Mouse (Mus musculus): Measurements from ENCODE around the gene Sprr2j-ps. TPM values are rescaled to one million over a fixed set of nuclear protein-coding genes. Genes with fewer than 3 reads are reported as not detected.

Gene Sprr2j-ps
- polyA plus RNA-seq (2015; fragmentation: Illumina TruSeq; extraction: RNeasy Lipid Tissue Mini Kit (QIAGEN cat#74804); ENCODE audit: insufficient read depth, low replicate concordance), result not detected

GRCm38 (mm10) chr3:92417782-92418181 lies at the start of gene Sprr2j-ps:
Sprr2j-ps (plus strand) TSS chr3:92418082.

GRCm38 (mm10) chr3:92385385-92385784 lies 32.5 kb upstream of the Sprr2j-ps start, which contains the start of gene Sprr2h:
Sprr2h (plus strand) TSS chr3:92385685.

GRCm38 (mm10) chr3:92407691-92408090 lies 10.2 kb upstream of the Sprr2j-ps start, which contains the start of gene Sprr2i:
Sprr2i (plus strand) TSS chr3:92407991.

GRCm38 (mm10) chr3:92429323-92429722 lies 11.4 kb downstream of the Sprr2j-ps start, which contains the start of gene Gm9774:
Gm9774 (minus strand) TSS chr3:92429423.

GRCm38 (mm10) chr3:92432282-92432681 lies 14.4 kb downstream of the Sprr2j-ps start, which contains the start of gene Sprr2k:
Sprr2k (plus strand) TSS chr3:92432582.

GRCm38 (mm10) chr3:92438689-92439088 lies 20.8 kb downstream of the Sprr2j-ps start, which contains the start of gene Sprr1b:
Sprr1b (minus strand) TSS chr3:92438789.

GRCm38 (mm10) chr3:92458620-92459019 lies 40.7 kb downstream of the Sprr2j-ps start, which contains the start of gene Sprr3:
Sprr3 (minus strand) TSS chr3:92458720.

Other genes with a start within 250 kb of the Sprr2j-ps start
- gene Sprr2a1, start 202.3 kb upstream of the Sprr2j-ps start, polyA plus RNA-seq (2015; fragmentation: Illumina TruSeq; extraction: RNeasy Lipid Tissue Mini Kit (QIAGEN cat#74804); ENCODE audit: insufficient read depth, low replicate concordance), result not detected
- gene Sprr2a2, start 202.2 kb upstream of the Sprr2j-ps start, polyA plus RNA-seq (2015; fragmentation: Illumina TruSeq; extraction: RNeasy Lipid Tissue Mini Kit (QIAGEN cat#74804); ENCODE audit: insufficient read depth, low replicate concordance), result not detected
- gene Sprr2a3, start 132.7 kb upstream of the Sprr2j-ps start, polyA plus RNA-seq (2015; fragmentation: Illumina TruSeq; extraction: RNeasy Lipid Tissue Mini Kit (QIAGEN cat#74804); ENCODE audit: insufficient read depth, low replicate concordance), result not detected
- not detected for gene Sprr2b, start 101.5 kb upstream of the Sprr2j-ps start, polyA plus RNA-seq (2015; fragmentation: Illumina TruSeq; extraction: RNeasy Lipid Tissue Mini Kit (QIAGEN cat#74804); ENCODE audit: insufficient read depth, low replicate concordance)
- gene Sprr2d, start 78.9 kb upstream of the Sprr2j-ps start, polyA plus RNA-seq (2015; fragmentation: Illumina TruSeq; extraction: RNeasy Lipid Tissue Mini Kit (QIAGEN cat#74804); ENCODE audit: insufficient read depth, low replicate concordance), result not detected
- not detected for gene Sprr2e, start 65.9 kb upstream of the Sprr2j-ps start, polyA plus RNA-seq (2015; fragmentation: Illumina TruSeq; extraction: RNeasy Lipid Tissue Mini Kit (QIAGEN cat#74804); ENCODE audit: insufficient read depth, low replicate concordance)
- gene Sprr2f, start 52.9 kb upstream of the Sprr2j-ps start, polyA plus RNA-seq (2015; fragmentation: Illumina TruSeq; extraction: RNeasy Lipid Tissue Mini Kit (QIAGEN cat#74804); ENCODE audit: insufficient read depth, low replicate concordance), result not detected
- gene Sprr2h, start 32.4 kb upstream of the Sprr2j-ps start, polyA plus RNA-seq (2015; fragmentation: Illumina TruSeq; extraction: RNeasy Lipid Tissue Mini Kit (QIAGEN cat#74804); ENCODE audit: insufficient read depth, low replicate concordance), result not detected
- gene Sprr2i, start 10.1 kb upstream of the Sprr2j-ps start, polyA plus RNA-seq (2015; fragmentation: Illumina TruSeq; extraction: RNeasy Lipid Tissue Mini Kit (QIAGEN cat#74804); ENCODE audit: insufficient read depth, low replicate concordance), result not detected
- 1.4 TPM for gene Gm9774, start 11.3 kb downstream of the Sprr2j-ps start, polyA plus RNA-seq (2015; fragmentation: Illumina TruSeq; extraction: RNeasy Lipid Tissue Mini Kit (QIAGEN cat#74804); ENCODE audit: insufficient read depth, low replicate concordance)
- not detected for gene Sprr2k, start 14.5 kb downstream of the Sprr2j-ps start, polyA plus RNA-seq (2015; fragmentation: Illumina TruSeq; extraction: RNeasy Lipid Tissue Mini Kit (QIAGEN cat#74804); ENCODE audit: insufficient read depth, low replicate concordance)
- gene Sprr1b, start 20.7 kb downstream of the Sprr2j-ps start, polyA plus RNA-seq (2015; fragmentation: Illumina TruSeq; extraction: RNeasy Lipid Tissue Mini Kit (QIAGEN cat#74804); ENCODE audit: insufficient read depth, low replicate concordance), result not detected
- not detected for gene Sprr3, start 40.6 kb downstream of the Sprr2j-ps start, polyA plus RNA-seq (2015; fragmentation: Illumina TruSeq; extraction: RNeasy Lipid Tissue Mini Kit (QIAGEN cat#74804); ENCODE audit: insufficient read depth, low replicate concordance)
- gene Sprr1a, start 67.8 kb downstream of the Sprr2j-ps start, polyA plus RNA-seq (2015; fragmentation: Illumina TruSeq; extraction: RNeasy Lipid Tissue Mini Kit (QIAGEN cat#74804); ENCODE audit: insufficient read depth, low replicate concordance), result not detected
- gene Sprr4, start 82.4 kb downstream of the Sprr2j-ps start, polyA plus RNA-seq (2015; fragmentation: Illumina TruSeq; extraction: RNeasy Lipid Tissue Mini Kit (QIAGEN cat#74804); ENCODE audit: insufficient read depth, low replicate concordance), result not detected
- not detected for gene 2310046K23Rik, start 116.4 kb downstream of the Sprr2j-ps start, polyA plus RNA-seq (2015; fragmentation: Illumina TruSeq; extraction: RNeasy Lipid Tissue Mini Kit (QIAGEN cat#74804); ENCODE audit: insufficient read depth, low replicate concordance)
- gene Ivl, start 155.7 kb downstream of the Sprr2j-ps start, polyA plus RNA-seq (2015; fragmentation: Illumina TruSeq; extraction: RNeasy Lipid Tissue Mini Kit (QIAGEN cat#74804); ENCODE audit: insufficient read depth, low replicate concordance), result not detected
- not detected for gene Smcp, start 170.9 kb downstream of the Sprr2j-ps start, polyA plus RNA-seq (2015; fragmentation: Illumina TruSeq; extraction: RNeasy Lipid Tissue Mini Kit (QIAGEN cat#74804); ENCODE audit: insufficient read depth, low replicate concordance)
- not detected for gene 2210017I01Rik, start 189.4 kb downstream of the Sprr2j-ps start, polyA plus RNA-seq (2015; fragmentation: Illumina TruSeq; extraction: RNeasy Lipid Tissue Mini Kit (QIAGEN cat#74804); ENCODE audit: insufficient read depth, low replicate concordance)
- not detected for gene Lce6a, start 203.6 kb downstream of the Sprr2j-ps start, polyA plus RNA-seq (2015; fragmentation: Illumina TruSeq; extraction: RNeasy Lipid Tissue Mini Kit (QIAGEN cat#74804); ENCODE audit: insufficient read depth, low replicate concordance)
- gene Lce1a1, start 230.2 kb downstream of the Sprr2j-ps start, polyA plus RNA-seq (2015; fragmentation: Illumina TruSeq; extraction: RNeasy Lipid Tissue Mini Kit (QIAGEN cat#74804); ENCODE audit: insufficient read depth, low replicate concordance), result not detected
- not detected for gene Lce1b, start 238.8 kb downstream of the Sprr2j-ps start, polyA plus RNA-seq (2015; fragmentation: Illumina TruSeq; extraction: RNeasy Lipid Tissue Mini Kit (QIAGEN cat#74804); ENCODE audit: insufficient read depth, low replicate concordance)

All from spleen, adult 10 weeks (tissue).